Mouse (Mus musculus): ENCODE data around the gene Tmem185b. TPM values are rescaled to one million over a fixed set of nuclear protein-coding genes. Genes with fewer than 3 reads are reported as not detected.

Gene Tmem185b
- polyA plus RNA-seq, 1 experiment from 2014 or later, result 33.2 TPM

DNA sequence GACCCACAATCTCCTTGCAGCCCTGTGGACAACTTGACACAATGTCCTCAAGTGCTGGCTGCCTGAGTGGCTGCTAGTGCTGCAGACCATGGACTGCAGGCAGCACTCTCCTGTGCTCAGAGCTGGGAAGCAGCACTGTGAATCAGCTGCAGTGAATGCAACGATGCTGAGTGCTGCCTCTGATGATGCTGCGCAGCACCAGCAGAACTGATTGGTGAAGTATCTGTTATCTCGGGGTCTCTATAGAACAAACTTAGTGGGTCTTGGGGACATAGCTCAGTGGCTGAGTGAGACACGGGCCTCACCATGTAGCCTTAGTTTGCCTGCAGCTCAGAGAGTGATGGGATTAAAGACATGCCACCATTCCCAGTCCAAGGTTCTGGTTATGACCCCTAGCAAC, 19.7 kb downstream of the Tmem185b start:
- Histone ChIP-seq H3K9me3 (ENCODE audit: low read depth, low read length) (no peaks in the 10 kb centered on the region), H3K9ac (no peak overlapping the region), H3K36me3 (ENCODE audit: insufficient read depth) (peaks cover 22% of the 10 kb centered on the region), H3K27ac (ENCODE audit: low read depth) (0 out of 2 replicates have a peak overlapping the region, but pooled peaks have one; percentile 58), H3K27me3 (ENCODE audit: insufficient read depth, low read length) (no peaks in the 10 kb centered on the region), H3K4me1 (ENCODE audit: insufficient read depth) (0 out of 2 replicates have a peak, but pooled peaks cover 7% of the 10 kb centered on the region), H3K4me2 (no peak overlapping the region), H3K4me3 (ENCODE audit: low read depth, low read length) (no peak overlapping the region)
- ATAC-seq (ENCODE audit: insufficient read depth) (no peak), DNase-seq (no peak)
- no peak for TF ChIP-seq CTCF (IDR thresholded peaks at IDR 0.05; ENCODE audit: low read depth)
- WGBS, result 82% methylated on average over 4 of the region's 4 CpGs

DNA sequence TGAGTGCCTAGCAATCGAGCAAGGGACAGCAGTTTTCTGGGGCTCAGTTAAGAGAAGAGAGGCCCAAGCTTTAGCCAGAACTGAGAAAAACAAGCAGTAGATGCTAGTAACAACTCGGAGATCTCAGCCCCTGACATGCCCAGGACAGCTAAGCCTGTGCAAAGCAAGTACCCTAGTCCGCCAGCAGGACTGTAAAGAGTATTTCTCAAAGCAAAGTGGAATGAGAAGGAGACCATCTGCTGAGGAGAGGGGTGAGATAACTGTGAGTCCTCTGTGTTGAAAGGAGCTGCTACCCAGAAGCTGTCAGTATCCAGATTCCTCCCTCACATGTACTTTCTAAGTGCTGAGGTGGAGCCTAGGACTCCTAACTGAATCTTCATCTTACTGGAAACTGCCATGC, 20.5 kb downstream of the Tmem185b start:
- no peaks in the 10 kb centered on the region for H3K9me3 ChIP-seq (ENCODE audit: low read depth, low read length)
- 0 out of 2 replicates have a peak, but pooled peaks cover 4% of the 10 kb centered on the region for H3K4me1 ChIP-seq (ENCODE audit: insufficient read depth)
- peak; percentile 75 for DNase-seq
- no peak overlapping the region for H3K4me2 ChIP-seq
- no peak overlapping the region for H3K9ac ChIP-seq
- ATAC-seq (ENCODE audit: insufficient read depth), result peak; percentile 78
- WGBS, result 64% methylated on average over 3 of the region's 3 CpGs
- peaks cover 22% of the 10 kb centered on the region for H3K36me3 ChIP-seq (ENCODE audit: insufficient read depth)
- H3K4me3 ChIP-seq (ENCODE audit: low read depth, low read length), result no peak overlapping the region
- H3K27me3 ChIP-seq (ENCODE audit: insufficient read depth, low read length), result no peaks in the 10 kb centered on the region
- TF ChIP-seq CTCF (IDR thresholded peaks at IDR 0.05; ENCODE audit: low read depth), result peak; percentile 35; the same call in 1 of the 2 replicates
- H3K27ac ChIP-seq (ENCODE audit: low read depth), result peak overlapping the region; percentile 58; the same call in 1 of the 2 replicates

DNA sequence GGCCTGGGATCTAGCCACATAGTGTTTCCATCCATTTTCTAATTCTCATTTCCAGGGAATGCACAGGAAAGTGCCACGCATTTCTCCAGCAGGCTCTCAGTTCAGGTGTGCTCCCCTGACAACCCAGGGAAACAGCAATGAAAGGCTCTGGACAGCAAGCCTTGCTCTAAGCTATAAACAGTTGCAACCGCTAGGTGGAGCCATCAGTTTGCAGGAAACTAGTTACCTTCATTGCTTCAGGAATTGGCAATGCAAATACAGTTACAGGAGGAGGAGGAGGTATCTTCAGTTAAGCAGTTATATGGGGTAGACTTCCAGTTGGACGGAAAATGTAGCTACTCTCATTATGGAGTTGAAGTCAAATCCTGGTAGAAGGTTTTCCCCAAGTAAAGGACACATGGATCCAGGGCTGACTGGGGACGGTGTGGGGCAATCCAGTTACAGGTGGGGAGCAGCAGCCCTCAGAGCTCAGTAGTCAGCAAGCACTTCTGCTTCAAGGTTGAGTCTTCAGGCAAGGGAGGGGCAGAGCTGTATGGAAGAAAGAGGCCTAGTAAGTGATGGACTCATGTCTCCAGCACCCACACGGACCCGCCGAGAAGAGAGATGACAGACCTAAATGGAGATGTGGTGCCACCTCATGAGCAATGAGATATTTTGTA, 22.8 kb downstream of the Tmem185b start:
- H3K27me3 ChIP-seq (ENCODE audit: insufficient read depth, low read length), result no peaks in the 10 kb centered on the region
- no peak overlapping the region for H3K9ac ChIP-seq
- H3K4me2 ChIP-seq, result no peak overlapping the region
- peaks cover 26% of the 10 kb centered on the region for H3K36me3 ChIP-seq (ENCODE audit: insufficient read depth)
- ATAC-seq (ENCODE audit: insufficient read depth), result peak; percentile 29; the same call in 1 of the 2 replicates
- peak; percentile 89 for TF ChIP-seq CTCF (IDR thresholded peaks at IDR 0.05; ENCODE audit: low read depth)
- WGBS, result 66% methylated on average over 7 of the region's 7 CpGs
- no peaks in the 10 kb centered on the region for H3K9me3 ChIP-seq (ENCODE audit: low read depth, low read length)
- no peaks in the 10 kb centered on the region for H3K4me1 ChIP-seq (ENCODE audit: insufficient read depth)
- H3K4me3 ChIP-seq (ENCODE audit: low read depth, low read length), result no peak overlapping the region
- H3K27ac ChIP-seq (ENCODE audit: low read depth), result no peak overlapping the region
- peak; percentile 92 for DNase-seq

DNA sequence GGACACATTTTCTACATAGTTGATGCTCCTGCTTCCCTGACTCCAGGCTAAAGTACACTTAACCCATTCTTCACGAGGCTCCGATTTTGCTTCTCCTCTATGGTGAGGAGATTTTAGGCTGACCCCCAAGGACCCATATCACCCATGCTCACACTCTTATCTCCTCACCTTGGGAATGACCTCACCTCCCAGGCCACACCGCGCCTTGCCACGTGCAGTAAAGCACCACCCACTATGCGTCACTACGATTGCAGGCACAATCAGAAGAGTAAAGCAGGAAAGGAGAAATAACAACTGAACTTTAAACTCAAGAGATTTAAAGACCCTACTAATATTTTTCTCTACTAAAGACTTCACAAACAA, 23.3 kb downstream of the Tmem185b start:
- no peak for TF ChIP-seq CTCF (IDR thresholded peaks at IDR 0.05; ENCODE audit: low read depth)
- WGBS, result 83% methylated on average over 7 of the region's 7 CpGs

DNA sequence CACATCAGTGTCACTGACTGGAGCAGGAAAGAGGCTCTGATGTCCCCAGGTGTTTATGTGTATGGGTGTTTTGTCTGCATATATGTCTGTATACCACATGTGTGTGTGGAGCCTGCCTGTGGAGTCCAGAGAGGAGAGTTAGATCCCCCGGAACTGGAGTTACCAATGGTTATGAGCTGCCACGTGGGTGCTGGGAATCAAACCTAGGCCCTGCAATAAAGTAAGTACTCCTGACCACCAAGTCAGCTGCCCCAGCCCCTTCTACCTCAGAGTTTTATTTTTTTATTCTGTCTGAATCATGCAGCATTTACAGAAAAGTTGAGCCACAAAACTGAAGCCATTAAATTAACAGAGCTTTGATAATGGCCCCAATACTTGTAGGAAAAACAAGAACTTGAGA, 24.1 kb downstream of the Tmem185b start:
- H3K27me3 ChIP-seq (ENCODE audit: insufficient read depth, low read length), result no peaks in the 10 kb centered on the region
- H3K4me1 ChIP-seq (ENCODE audit: insufficient read depth), result no peaks in the 10 kb centered on the region
- H3K4me3 ChIP-seq (ENCODE audit: low read depth, low read length), result no peak overlapping the region
- H3K9ac ChIP-seq, result no peak overlapping the region
- H3K36me3 ChIP-seq (ENCODE audit: insufficient read depth), result peaks cover 36% of the 10 kb centered on the region
- DNase-seq (no peak), ATAC-seq (ENCODE audit: insufficient read depth) (no peak)
- no peak for TF ChIP-seq CTCF (IDR thresholded peaks at IDR 0.05; ENCODE audit: low read depth)
- H3K9me3 ChIP-seq (ENCODE audit: low read depth, low read length), result no peaks in the 10 kb centered on the region
- WGBS, result 93% methylated on average over 2 of the region's 2 CpGs
- no peak overlapping the region for H3K4me2 ChIP-seq
- H3K27ac ChIP-seq (ENCODE audit: low read depth), result no peak overlapping the region

More for the DNA sequence above, 23.3 kb downstream of the Tmem185b start:
- no peak overlapping the region for H3K27ac ChIP-seq (ENCODE audit: low read depth)
- ATAC-seq (ENCODE audit: insufficient read depth) (no peak), DNase-seq (no peak)
- H3K9ac ChIP-seq, result no peak overlapping the region
- no peaks in the 10 kb centered on the region for H3K27me3 ChIP-seq (ENCODE audit: insufficient read depth, low read length)
- H3K4me2 ChIP-seq, result no peak overlapping the region
- H3K36me3 ChIP-seq (ENCODE audit: insufficient read depth), result peaks cover 30% of the 10 kb centered on the region
- no peaks in the 10 kb centered on the region for H3K4me1 ChIP-seq (ENCODE audit: insufficient read depth)
- H3K9me3 ChIP-seq (ENCODE audit: low read depth, low read length), result no peaks in the 10 kb centered on the region
- no peak overlapping the region for H3K4me3 ChIP-seq (ENCODE audit: low read depth, low read length)

DNA sequence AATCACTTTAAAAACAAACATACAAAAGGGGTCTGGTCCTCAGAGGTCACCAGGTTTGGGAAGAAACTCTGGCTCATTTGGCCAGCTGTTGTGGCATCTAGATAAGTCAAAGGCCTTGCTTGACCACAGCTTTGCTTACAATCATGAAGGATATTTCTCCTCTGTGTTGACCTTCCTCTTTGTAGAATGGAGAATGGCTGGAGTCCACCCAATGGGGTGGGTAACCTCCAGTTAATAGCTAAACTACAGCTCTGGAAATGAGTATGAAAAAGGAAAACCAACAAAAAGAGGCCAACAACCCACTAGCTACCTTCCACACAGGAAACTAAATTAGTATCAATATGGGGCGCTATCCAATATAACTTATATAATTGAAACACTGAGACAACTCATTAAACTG, 25.7 kb downstream of the Tmem185b start:
- WGBS, result 93% methylated on average over 1 of the region's 1 CpGs
- no peak overlapping the region for H3K4me2 ChIP-seq
- no peak overlapping the region for H3K9ac ChIP-seq
- H3K4me3 ChIP-seq (ENCODE audit: low read depth, low read length), result no peak overlapping the region
- DNase-seq (no peak), ATAC-seq (ENCODE audit: insufficient read depth) (no peak)
- no peaks in the 10 kb centered on the region for H3K9me3 ChIP-seq (ENCODE audit: low read depth, low read length)
- no peak overlapping the region for H3K27ac ChIP-seq (ENCODE audit: low read depth)
- no peak for TF ChIP-seq CTCF (IDR thresholded peaks at IDR 0.05; ENCODE audit: low read depth)
- H3K36me3 ChIP-seq (ENCODE audit: insufficient read depth), result peaks cover 32% of the 10 kb centered on the region
- H3K4me1 ChIP-seq (ENCODE audit: insufficient read depth), result no peaks in the 10 kb centered on the region
- no peaks in the 10 kb centered on the region for H3K27me3 ChIP-seq (ENCODE audit: insufficient read depth, low read length)

DNA sequence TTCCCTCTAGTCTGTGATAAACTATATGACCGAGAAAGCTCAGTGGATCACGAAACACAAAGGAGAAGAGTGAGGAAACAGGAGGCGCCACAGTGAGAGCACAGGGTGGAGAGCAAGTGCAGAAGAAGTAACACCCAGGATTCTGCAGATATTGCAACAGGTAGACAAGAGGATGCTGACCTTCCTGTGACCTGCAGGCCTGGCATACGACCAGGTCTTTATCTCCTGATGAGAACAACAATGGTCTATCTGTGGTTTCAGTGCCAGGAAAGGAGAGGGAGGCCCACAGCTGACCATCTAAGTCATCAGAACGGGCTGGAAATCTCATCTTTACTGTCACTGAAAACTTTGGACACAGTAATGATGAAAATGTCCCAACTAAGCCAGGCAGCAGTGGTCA, 29.7 kb downstream of the Tmem185b start:
- WGBS, result 71% methylated on average over 5 of the region's 5 CpGs

More for the DNA sequence above, 29.7 kb downstream of the Tmem185b start:
- H3K4me2 ChIP-seq, result no peak overlapping the region
- no peak overlapping the region for H3K4me3 ChIP-seq (ENCODE audit: low read depth, low read length)
- H3K4me1 ChIP-seq (ENCODE audit: insufficient read depth), result no peaks in the 10 kb centered on the region
- no peak overlapping the region for H3K27ac ChIP-seq (ENCODE audit: low read depth)
- ATAC-seq (ENCODE audit: insufficient read depth) (no peak), DNase-seq (no peak)
- no peaks in the 10 kb centered on the region for H3K9me3 ChIP-seq (ENCODE audit: low read depth, low read length)
- no peak for TF ChIP-seq CTCF (IDR thresholded peaks at IDR 0.05; ENCODE audit: low read depth)
- H3K9ac ChIP-seq, result no peak overlapping the region
- peaks cover 13% of the 10 kb centered on the region; the same call in 1 of the 2 replicates for H3K36me3 ChIP-seq (ENCODE audit: insufficient read depth)
- no peaks in the 10 kb centered on the region for H3K27me3 ChIP-seq (ENCODE audit: insufficient read depth, low read length)

Measured in lung, embryonic 14.5 days (tissue).